Mouse (Mus musculus) liver, embryonic 16.5 days (tissue): ENCODE measurements around the gene Sox18. TPM values are rescaled to one million over a fixed set of nuclear protein-coding genes. Genes with fewer than 3 reads are reported as not detected.

Experiments
- ATAC-seq: fragments of 200-750 bp; cut with Nextera tagmentation; 2 replicates; pipeline ENCODE4 v1.8.0; 2017; ENCODE audit warnings: low read depth, mild to moderate bottlenecking, moderate number of reproducible peaks, moderate library complexity
- H3K27ac ChIP-seq: fragments of 300-500 bp; sonication (generic); 2 replicates; pipeline ENCODE4 v1.5.1; 2014; ENCODE audit warnings: mild to moderate bottlenecking, low read length
- H3K27me3 ChIP-seq: fragments of 300-500 bp; sonication (generic); 2 replicates; pipeline ENCODE4 v1.6.1; 2014; ENCODE audit warnings: low read depth, low read length, mixed read lengths; ENCODE audit not compliant: control insufficient read depth, insufficient read depth
- H3K36me3 ChIP-seq: fragments of 300-500 bp; sonication (generic); 2 replicates; pipeline ENCODE4 v1.6.1; 2014; ENCODE audit warnings: mild to moderate bottlenecking; ENCODE audit not compliant: control insufficient read depth, insufficient read depth
- H3K4me1 ChIP-seq: fragments of 300-500 bp; sonication (generic); 2 replicates; pipeline ENCODE4 v1.6.1; 2014; ENCODE audit warnings: low read depth, low read length, mixed read lengths; ENCODE audit not compliant: control insufficient read depth
- H3K4me2 ChIP-seq: fragments of 300-500 bp; sonication (generic); 2 replicates; pipeline ENCODE4 v1.6.1; 2014; ENCODE audit warnings: low read depth, low read length, mixed read lengths
- H3K4me3 ChIP-seq: fragments of 300-500 bp; sonication (generic); 2 replicates; pipeline ENCODE4 v1.5.1; 2014; ENCODE audit warnings: low read depth, mild to moderate bottlenecking, low read length
- H3K9ac ChIP-seq: fragments of 300-500 bp; sonication (generic); 2 replicates; pipeline ENCODE4 v1.6.1; 2014; ENCODE audit warnings: low read depth, low read length
- H3K9me3 ChIP-seq: fragments of 300-500 bp; sonication (generic); replicated peaks from 2 replicates; pipeline ENCODE4 v1.6.1; 2016; ENCODE audit warnings: low read length; ENCODE audit not compliant: control insufficient read depth
- WGBS: fragments of 180-500 bp; shearing (Covaris S2); extraction: QIAGEN DNeasy Blood & Tissue Kit; methylation state at CpG from one replicate; pipeline ENCODE4 v1.1.7; 2014; ENCODE audit not compliant: insufficient replicate concordance; 5-methylcytosine and 5-hydroxymethylcytosine counted together
- polyA plus RNA-seq: library from polyadenylated mRNA; unstranded; fragments of >200 nt; fragmentation: Nextera tagmentation; extraction: Ambion mirVana; gene quantifications from 2 replicates; pipeline ENCODE4 v1.2.1, GENCODE M21; 2015

The Sox18 gene
- polyA plus RNA-seq, 1 experiment from 2014 or later, result 6.9 TPM

DNA sequence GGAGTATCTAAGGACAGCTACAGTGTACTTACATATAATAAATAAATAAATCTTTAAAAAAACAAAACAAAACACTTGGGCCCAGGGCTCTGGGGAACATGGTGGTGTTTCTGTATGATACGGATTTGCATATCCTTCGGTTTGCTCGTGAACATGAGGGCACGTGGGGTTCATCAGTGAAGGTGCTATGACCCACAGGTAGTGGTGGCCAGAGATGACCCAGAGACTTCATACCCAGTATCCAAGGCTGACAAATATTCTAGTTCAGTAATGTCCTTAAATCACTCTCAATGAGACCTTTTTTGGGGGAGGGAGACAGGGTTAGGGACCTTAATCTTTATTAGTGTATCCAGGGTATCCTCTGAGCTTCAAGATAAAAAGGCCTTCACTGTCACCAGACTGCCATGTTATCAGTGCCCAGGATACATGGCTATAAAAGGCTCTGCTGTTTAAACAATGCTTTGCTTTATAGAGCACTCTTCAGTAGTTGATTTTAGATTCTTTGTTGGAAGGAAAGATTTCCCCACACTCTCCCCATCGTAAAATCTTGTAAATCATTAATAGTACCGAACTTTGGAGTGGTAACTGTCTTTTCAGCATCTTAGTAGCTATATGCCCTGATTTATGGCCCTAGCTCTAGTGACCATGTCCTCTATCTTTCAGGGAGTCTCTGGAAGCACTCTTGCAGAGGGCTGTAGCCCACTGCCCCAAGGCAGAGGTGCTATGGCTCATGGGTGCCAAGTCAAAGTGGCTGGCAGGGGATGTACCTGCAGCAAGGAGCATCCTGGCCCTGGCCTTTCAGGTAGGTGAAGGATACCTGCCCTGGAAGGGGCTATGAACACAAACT lies 24.6 kb downstream of the Sox18 start:
- Histone ChIP-seq H3K4me3 (no peak overlapping the region), H3K27me3 (no peaks in the 10 kb centered on the region), H3K9me3 (no peaks in the 10 kb centered on the region), H3K4me1 (no peaks in the 10 kb centered on the region), H3K36me3 (peaks cover 18% of the 10 kb centered on the region), H3K9ac (no peak overlapping the region), H3K27ac (no peak overlapping the region), H3K4me2 (no peak overlapping the region)
- no peak for ATAC-seq
- 79% methylated on average over 6 of the region's 6 CpGs for WGBS

DNA sequence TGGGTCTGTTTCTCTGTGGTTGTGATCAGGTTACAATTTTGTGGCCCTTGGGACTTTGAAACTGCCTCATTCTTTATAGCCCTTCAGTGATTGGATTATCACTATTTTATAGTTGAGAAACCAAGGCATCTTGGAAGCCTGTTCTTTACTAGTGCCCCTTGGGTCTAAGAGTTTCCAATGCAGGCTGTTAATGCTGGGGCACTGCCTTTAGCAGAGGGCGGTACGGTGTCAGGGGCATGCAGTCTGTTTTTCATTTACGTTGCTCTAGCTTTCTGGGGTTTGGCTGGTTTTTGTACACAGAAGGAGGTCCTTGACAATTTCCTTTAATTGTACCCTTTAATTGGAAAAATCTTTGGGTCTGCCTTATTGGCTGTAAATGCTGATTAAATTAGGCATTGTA lies 25.8 kb downstream of the Sox18 start:
- no peak overlapping the region for H3K4me2 ChIP-seq
- peaks cover 20% of the 10 kb centered on the region for H3K36me3 ChIP-seq
- no peak for ATAC-seq

DNA sequence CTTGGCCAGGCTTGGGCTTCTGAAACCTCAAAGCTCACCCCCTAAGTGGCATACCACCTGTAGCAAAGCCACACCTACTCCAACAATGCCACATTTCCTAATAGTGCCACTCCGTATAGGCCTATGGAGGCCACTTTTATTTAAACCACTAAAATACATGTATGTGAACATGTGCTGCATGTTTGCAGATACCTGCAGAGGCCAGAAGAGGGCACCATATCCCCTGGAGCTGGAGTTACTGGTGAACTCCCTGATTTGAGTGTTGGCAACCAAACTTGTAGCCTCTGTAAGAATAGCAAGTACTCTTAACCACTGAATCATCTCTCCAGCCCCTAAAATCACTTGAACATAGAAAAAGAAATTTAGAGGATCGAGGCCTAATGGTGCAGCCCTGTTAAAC lies 27.1 kb downstream of the Sox18 start:
- no peaks in the 10 kb centered on the region for H3K4me1 ChIP-seq
- H3K9me3 ChIP-seq, result no peaks in the 10 kb centered on the region
- no peak overlapping the region for H3K9ac ChIP-seq
- H3K27ac ChIP-seq, result no peak overlapping the region
- H3K27me3 ChIP-seq, result no peaks in the 10 kb centered on the region
- H3K4me2 ChIP-seq, result no peak overlapping the region
- H3K4me3 ChIP-seq, result no peak overlapping the region
- WGBS, result 80% methylated on average over 2 of the region's 2 CpGs
- peaks cover 11% of the 10 kb centered on the region for H3K36me3 ChIP-seq
- ATAC-seq, result no peak

More for the DNA sequence above, 25.8 kb downstream of the Sox18 start:
- WGBS, result 84% methylated on average over 3 of the region's 3 CpGs
- Histone ChIP-seq H3K9ac (no peak overlapping the region), H3K4me3 (no peak overlapping the region), H3K9me3 (no peaks in the 10 kb centered on the region), H3K27me3 (no peaks in the 10 kb centered on the region), H3K27ac (no peak overlapping the region), H3K4me1 (no peaks in the 10 kb centered on the region)

DNA sequence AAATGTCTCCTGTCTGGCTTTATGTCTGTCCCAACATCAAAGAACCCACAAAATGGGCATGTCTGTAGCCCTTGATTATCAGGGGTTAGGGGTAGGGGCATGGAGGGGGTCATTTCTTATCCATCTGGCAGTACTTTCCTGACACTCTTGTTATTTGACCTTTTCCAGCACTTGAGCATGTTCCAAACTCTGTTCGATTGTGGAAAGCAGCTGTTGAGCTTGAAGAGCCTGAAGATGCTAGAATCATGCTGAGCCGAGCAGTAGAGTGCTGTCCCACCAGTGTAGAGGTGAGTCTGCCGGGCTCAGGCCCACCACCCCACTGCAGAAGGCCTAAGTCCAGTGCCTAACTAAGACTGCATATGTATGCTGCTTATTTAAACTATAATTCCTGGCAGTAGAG lies 35.6 kb downstream of the Sox18 start:
- 78% methylated on average over 3 of the region's 3 CpGs for WGBS
- Histone ChIP-seq H3K4me3 (no peak overlapping the region), H3K9me3 (no peaks in the 10 kb centered on the region), H3K9ac (no peak overlapping the region), H3K4me2 (no peak overlapping the region), H3K4me1 (no peaks in the 10 kb centered on the region), H3K27ac (no peak overlapping the region), H3K36me3 (peaks cover 28% of the 10 kb centered on the region), H3K27me3 (no peaks in the 10 kb centered on the region)
- ATAC-seq, result no peak

DNA sequence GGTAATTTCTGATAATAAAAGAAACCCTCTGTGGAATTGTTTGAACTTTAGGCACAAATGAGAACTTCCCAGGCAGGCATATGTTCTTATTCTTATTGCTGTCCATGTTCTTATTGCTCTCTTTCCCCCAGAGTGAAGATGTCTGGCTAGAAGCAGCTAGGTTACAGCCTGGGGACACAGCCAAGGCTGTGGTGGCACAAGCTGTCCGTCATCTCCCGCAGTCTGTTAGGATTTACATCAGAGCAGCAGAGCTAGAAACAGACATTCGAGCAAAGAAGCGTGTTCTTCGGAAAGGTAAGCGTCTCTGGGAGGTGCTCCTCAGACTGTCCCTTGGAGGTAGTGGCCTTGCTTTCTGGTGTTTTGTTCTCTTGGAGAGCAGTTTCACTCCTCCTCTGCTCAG lies 38.8 kb downstream of the Sox18 start:
- Histone ChIP-seq H3K4me2 (no peak overlapping the region), H3K27ac (no peak overlapping the region), H3K4me3 (no peak overlapping the region), H3K4me1 (no peaks in the 10 kb centered on the region; the same call in 1 of the 2 replicates), H3K27me3 (no peaks in the 10 kb centered on the region), H3K36me3 (peaks cover 24% of the 10 kb centered on the region), H3K9me3 (no peaks in the 10 kb centered on the region), H3K9ac (no peak overlapping the region)
- no peak for ATAC-seq
- 96% methylated on average over 6 of the region's 6 CpGs for WGBS

DNA sequence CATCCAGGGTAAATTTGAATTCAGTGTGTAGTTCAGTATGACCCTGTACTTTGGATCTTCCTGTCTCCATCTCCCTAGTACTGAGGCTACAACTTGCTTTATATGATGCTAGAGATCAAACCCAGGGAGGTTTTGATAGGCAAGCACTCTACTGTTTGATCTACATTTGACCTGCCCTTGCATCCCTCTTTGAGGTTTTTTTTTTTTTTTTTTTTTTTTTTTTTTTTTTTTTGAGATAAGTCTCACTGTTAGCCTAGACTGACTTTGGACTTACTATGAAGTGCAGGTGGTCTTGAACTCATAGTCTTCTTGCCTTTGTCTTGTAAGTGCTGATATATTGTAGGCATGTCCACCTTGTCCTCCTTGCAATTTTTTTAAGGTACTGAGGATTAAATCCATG lies 43.0 kb downstream of the Sox18 start:
- H3K27ac ChIP-seq, result no peak overlapping the region
- no peaks in the 10 kb centered on the region for H3K27me3 ChIP-seq
- no peak for ATAC-seq
- no peak overlapping the region for H3K4me2 ChIP-seq
- no peaks in the 10 kb centered on the region; the same call in 1 of the 2 replicates for H3K4me1 ChIP-seq
- H3K4me3 ChIP-seq, result no peak overlapping the region
- H3K36me3 ChIP-seq, result peaks cover 3% of the 10 kb centered on the region; the same call in 1 of the 2 replicates
- H3K9ac ChIP-seq, result no peak overlapping the region
- H3K9me3 ChIP-seq, result no peaks in the 10 kb centered on the region

DNA sequence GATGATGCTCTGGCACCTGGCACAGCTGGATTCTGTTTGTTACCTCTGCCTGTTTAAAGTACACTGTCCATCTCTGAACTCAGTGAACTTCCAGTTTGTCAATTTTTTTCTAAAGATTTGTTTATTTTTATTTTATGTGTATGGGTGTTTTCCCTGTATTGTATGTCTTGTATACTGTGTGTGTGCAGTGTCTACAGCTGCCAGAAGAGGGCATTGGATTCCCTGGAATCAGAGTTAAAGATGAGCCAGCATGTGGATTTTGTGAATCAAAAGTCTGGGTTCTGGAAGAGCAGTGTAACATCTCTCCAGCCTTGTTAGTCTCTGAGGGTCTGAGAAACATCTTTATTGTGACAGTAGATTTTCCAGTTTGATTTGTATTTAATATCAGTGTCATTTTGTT lies 48.0 kb downstream of the Sox18 start:
- Histone ChIP-seq H3K36me3 (peaks cover 16% of the 10 kb centered on the region), H3K27ac (no peak overlapping the region), H3K4me1 (no peaks in the 10 kb centered on the region; the same call in 1 of the 2 replicates), H3K9ac (no peak overlapping the region), H3K4me3 (no peak overlapping the region), H3K27me3 (no peaks in the 10 kb centered on the region), H3K4me2 (no peak overlapping the region), H3K9me3 (no peaks in the 10 kb centered on the region)
- ATAC-seq, result no peak

Other genes starting within 250 kb of the Sox18 start
- 7.0 and 7.5 TPM in 2 replicates for gene Zbtb46, start 212.2 kb downstream of the Sox18 start, polyA plus RNA-seq
- 0.09 TPM in 1 of 2 replicates, not detected in the other for gene Abhd16b, start 178.4 kb downstream of the Sox18 start, polyA plus RNA-seq
- 62.7 and 69.3 TPM in 2 replicates for gene Tpd52l2, start 174.5 kb downstream of the Sox18 start, polyA plus RNA-seq
- 26.4 and 27.3 TPM in 2 replicates for gene Dnajc5, start 151.2 kb downstream of the Sox18 start, polyA plus RNA-seq
- gene Uckl1, start 86.7 kb downstream of the Sox18 start, polyA plus RNA-seq, result 21.0 and 23.6 TPM in 2 replicates
- gene Prpf6, start 79.8 kb downstream of the Sox18 start, polyA plus RNA-seq, result 24.2 and 25.0 TPM in 2 replicates
- gene Zfp512b, start 78.8 kb downstream of the Sox18 start, polyA plus RNA-seq, result 6.2 and 7.6 TPM in 2 replicates
- 1.7 and 2.3 TPM in 2 replicates for gene Samd10, start 72.4 kb downstream of the Sox18 start, polyA plus RNA-seq
- gene Gm29797, start 14.6 kb downstream of the Sox18 start, polyA plus RNA-seq, result 0.19 TPM in 1 of 2 replicates, not detected in the other
- gene Tcea2, start 8.7 kb upstream of the Sox18 start, polyA plus RNA-seq, result 1.9 TPM in 2 replicates
- 19.0 and 19.7 TPM in 2 replicates for gene Rgs19, start 22.3 kb upstream of the Sox18 start, polyA plus RNA-seq
- not detected in 2 replicates for gene Lkaaear1, start 26.8 kb upstream of the Sox18 start, polyA plus RNA-seq
- gene Oprl1, start 43.4 kb upstream of the Sox18 start, polyA plus RNA-seq, result 0.07 and 0.11 TPM in 2 replicates
- gene Myt1, start 91.7 kb upstream of the Sox18 start, polyA plus RNA-seq, result not detected in 2 replicates
- 17.4 and 18.6 TPM in 2 replicates for gene Pcmtd2, start 166.2 kb upstream of the Sox18 start, polyA plus RNA-seq
- gene Polr3k, start 192.7 kb upstream of the Sox18 start, polyA plus RNA-seq, result 17.8 and 22.1 TPM in 2 replicates